Mouse (Mus musculus): ENCODE results near the gene Ctnna2.

Gene Ctnna2

DNA sequence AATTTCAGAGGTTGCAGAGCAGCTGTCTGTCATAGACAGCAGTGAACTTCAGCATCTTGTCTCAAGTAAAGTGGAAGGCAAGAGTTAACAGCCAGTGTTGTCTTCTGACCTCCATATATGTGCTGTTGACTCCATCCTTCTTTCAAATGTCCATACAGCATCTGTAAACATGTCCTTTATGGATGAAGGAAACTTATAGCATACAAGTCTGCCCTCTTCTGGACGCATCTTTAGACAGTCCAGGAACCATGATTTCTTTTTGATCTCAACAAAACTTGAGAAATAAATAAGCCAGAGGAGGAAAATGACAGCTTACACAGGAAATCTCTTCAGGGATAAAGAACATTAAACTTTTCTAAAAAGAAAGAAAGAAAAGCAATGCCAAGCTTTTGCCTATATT, 400.9 kb downstream of the Ctnna2 start:
- no peak for DNase-seq

DNA sequence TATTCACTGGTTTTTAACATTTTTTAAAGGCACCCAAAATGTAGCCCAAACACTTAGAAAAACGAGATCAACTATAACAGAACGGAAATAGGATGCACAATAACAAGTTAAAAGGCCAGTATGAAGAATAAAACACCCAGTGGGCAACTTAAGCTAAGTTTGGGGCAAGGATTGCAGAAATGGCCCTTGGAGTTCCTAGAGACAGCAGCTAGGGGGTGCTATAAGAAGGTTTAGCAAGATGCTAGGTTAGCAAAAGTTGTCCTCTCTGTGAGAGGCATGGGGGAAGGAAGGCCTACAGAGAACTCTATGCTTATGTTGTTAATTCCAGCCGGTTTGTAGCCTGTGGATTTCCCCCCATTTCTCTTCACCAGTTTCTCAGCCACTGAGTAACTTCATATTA, 401.9 kb downstream of the Ctnna2 start:
- DNase-seq: no peak

DNA sequence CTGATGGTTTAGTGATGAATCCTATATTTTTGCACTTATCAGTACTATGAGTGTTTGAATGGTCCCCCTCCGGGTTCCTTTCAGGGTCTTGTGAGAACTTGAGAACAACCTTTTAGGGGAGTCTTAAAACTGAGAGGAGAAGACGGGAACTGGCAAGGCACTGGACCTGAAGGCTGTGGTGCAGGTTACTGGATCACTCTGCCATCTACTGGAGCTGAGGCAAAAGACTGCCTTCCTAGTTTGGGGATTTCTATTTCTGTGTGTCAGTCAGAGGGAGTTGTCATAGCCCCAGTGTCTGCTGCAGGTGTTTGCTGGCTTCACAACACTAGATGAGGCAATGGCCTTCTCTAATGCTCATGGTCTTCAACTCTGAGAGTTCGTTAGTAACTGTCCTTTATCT, 406.9 kb downstream of the Ctnna2 start:
- no peak for DNase-seq

DNA sequence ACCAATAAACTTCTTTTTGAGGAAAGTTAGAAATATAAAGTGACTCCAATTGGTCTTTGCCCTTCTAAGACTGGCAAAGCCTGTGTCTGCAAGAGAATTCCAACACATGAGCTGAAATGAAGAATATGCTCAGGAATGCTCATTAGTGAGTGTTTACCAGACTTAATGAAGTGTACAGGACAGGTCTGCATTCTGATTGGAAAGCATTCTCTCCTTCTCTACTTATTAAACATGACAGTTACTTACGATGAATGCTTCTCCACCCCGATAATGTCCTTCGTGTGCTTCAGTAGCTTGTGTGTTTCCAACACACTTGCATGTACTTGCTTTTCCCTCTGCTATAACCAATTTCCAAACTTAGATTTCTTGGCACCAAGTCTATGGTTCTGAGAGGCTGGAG, 409.6 kb downstream of the Ctnna2 start:
- no peak for DNase-seq

DNA sequence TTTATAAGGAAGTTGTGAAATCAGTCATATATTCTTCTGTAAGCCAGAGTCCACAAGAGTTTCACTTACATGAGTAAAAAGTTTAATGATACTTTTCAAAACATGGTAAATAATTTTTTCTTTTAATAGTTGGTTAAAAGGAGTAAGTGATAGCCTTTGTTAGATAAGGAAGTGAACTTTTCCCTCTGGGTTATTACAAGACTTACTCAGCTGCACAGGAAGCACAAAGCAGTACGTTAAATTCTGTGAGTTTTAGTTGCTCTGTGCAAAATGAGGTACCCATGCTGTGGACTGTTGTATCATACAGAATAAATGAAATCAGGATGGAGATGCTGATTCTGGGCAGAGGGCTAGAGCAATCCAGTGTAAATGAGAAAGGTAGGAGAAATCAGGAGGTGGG, 423.3 kb downstream of the Ctnna2 start:
- DNase-seq: no peak

DNA sequence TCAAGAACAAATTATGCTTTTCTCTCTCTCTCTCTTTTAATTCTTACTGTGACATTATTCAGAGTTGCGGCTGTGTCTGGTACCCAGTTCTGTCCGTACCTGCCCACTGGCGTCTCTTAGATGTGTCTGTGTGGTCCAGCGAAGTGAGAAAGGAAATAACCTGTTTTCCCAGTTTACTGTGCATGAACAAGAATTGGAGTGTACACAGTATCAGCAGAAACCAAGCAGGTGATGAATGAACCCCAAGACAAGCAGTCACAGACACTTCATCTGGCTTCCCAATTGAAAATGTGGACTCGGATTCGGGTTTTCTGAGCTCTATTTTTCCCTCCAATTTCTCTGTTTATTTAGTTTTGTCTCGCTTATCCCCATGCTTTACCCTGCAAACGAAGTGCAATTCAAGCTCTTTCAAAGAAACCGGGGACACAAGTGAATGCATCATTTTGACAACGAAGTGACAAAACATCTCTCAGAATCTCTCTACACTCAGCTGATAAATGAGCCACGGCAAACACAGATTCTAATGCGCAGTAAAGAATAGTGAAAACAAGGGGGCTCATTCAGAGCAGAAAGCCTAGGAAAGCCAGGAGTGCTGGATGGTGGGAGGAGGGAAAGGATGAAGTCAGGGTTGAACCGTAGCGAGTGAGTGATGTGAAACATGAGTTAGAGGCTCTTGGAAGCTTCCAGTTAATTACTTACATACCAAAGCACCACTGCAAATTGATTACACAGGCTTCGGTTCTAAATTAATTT, 442.3 kb downstream of the Ctnna2 start:
- no peak for DNase-seq

DNA sequence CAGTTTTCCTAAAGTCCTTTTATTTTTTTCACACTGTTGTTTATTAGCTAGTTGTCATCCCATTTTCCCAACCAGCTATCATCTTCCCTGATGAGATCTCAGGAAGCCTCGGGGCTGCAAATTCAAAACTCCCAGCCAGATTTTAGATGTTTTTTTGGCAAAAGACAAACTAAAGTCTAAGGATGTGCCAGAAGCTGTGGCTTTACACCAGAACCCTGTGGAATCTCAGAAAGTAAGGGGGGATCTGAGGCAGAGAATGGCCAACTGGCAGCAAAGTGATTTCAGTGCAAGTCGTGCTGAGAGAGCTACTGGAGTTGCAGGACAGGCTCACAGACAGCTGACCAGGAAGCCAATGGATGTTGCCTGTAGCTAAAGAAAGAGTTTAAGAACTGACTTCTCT, 451.9 kb downstream of the Ctnna2 start:
- DNase-seq: no peak

DNA sequence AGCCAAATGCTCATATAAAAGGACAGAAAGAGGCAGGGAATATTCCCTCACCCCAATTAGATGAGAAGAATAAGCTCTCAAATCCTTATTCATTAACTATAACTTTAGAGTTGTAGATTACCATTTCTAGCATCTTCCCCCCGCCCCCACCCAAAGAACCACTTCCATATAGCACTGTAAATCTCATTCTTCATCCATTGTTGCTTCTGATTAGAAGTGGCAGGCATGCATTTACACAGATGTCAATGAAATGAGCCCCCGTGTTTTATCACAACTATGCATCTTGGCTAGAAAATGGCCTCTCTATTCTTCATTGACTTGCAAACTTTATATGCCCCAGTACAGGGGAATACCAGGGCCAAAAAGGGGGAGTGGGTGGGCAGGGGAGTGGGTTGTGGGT, 457.7 kb downstream of the Ctnna2 start:
- DNase-seq: no peak

DNA sequence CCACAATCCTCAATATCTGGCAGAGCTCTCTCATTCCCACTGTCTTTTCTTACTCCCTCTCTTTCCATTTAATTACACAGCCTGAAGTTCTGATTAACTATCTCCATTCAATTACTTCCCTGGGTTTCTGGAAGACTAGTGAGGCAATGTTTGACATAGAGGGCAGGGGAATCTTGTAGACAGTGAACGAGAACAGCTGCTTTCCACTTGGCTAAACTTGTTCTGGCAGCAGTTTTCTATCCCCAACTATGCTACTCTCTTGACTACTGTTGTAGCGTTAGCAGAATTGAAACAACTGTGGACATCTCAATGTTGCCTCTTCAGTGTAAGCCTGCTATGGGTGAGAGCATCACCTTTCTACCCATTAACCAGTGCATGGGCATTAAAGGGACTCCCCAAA, 463.0 kb downstream of the Ctnna2 start:
- peak in 1 of 2 experiments; percentile 5 for DNase-seq

DNA sequence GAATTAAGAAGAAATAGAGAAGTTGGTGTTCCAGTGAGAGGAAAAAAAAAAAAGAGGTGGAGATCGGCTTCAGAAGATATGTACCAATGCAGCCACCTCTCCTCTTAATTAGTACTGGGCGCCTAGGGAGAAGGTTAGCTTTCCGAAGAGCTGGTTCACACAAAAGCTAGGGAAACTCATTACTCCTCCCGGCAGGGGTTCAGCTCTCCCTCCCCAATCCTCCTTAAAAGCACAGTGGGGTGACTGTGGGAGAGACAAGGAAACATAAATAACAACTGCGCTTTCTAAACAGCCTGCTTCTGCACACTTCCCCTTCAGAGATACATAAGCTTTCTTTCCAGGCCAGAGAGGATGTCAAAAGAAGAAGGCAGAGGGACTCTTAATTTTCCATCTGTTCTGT, 467.7 kb downstream of the Ctnna2 start:
- DNase-seq: no peak

DNA sequence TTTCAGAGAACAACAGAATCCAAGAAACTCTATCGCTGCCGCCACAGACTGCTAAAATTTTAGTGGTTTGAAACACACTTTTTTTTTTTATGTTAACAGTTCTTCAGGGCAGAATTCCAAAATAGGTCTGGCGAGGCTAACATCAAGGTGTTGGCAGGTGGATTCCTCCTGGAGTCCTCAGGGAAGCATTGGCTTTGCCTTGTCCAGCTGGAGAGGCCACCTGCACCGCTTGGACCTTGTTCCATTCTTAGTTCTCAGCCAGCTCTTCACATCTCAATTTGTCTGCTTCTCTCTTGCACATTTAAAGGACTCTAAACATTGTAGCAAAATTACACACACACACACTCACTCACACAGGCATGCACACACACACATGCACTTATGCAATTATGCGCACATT, 487.8 kb downstream of the Ctnna2 start:
- no peak for DNase-seq

DNA sequence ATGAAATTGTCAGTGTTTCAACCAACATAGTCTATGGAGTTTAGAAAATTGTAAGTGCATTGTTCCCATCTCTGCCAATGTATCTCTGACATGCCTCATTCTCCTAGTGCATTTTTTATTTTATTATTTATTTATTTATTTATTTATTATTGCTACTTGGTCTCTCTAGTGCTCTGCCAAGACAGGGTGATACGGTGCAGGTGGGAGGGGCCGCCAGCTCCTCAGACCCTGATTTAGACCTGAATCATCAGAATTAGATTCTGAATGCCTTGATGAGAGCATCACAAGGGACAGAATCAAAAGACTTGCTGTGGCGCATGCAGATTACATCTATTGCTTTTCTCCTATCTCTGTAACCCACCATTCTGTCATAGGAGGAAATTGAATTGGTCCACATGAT, 492.8 kb downstream of the Ctnna2 start:
- DNase-seq: no peak

DNA sequence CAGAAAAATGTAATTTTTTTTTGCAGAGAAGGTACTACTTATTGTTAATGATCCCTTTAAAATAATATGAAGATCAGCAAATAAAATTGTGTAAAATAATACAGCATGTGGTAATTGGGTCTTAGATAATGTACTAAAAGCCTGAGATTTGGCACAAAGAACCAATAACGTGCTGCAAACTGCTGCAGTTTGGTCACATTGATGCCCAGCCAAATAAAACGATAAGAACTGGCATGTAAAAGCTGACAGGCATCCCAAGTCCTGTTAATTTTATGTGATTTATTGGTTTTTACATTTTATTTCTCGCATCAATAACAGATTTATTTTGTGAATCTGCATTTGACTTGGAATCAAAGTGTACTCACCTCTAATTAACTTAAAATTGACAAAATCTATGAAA, 497.4 kb downstream of the Ctnna2 start:
- DNase-seq: no peak

DNA sequence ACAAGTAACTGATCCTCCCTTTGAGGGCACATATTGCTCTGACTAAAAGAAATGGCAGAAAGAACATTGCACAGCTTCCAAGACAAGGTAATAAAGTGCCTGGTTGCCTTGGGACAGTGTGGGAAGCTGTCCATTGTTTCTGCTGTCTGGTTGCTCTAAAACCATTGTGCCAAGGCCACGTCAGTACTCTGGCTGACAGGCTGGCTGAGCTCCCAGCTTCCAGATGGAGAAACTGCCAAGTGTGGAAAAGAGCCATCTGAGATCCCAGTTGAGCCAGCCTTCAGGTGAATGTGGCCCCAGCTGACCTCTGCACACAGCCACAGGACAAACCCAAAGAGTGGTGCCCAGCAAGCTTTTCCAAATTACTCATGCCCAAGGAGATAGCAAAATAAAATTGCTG, 504.1 kb downstream of the Ctnna2 start:
- peak; percentile 12 to 23 for DNase-seq

DNA sequence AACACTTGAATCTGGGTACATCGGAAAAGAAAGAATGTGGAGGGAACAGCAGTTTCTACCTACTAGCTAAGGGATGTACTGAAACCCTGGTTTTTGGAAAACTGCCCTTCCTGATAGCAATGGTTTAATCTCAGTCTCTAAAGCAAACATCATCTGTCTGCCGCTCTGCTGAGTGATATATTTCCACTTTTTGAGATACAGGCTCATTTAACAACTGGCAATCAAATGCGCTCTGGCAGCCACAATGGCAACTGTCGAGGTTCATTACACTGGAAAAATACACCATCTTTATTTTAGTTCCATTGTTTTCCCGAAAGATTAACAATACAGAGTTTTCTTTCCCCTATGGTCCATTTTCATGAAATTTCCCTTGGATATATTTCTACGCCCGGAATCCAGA, 506.2 kb downstream of the Ctnna2 start:
- no peak for DNase-seq

DNA sequence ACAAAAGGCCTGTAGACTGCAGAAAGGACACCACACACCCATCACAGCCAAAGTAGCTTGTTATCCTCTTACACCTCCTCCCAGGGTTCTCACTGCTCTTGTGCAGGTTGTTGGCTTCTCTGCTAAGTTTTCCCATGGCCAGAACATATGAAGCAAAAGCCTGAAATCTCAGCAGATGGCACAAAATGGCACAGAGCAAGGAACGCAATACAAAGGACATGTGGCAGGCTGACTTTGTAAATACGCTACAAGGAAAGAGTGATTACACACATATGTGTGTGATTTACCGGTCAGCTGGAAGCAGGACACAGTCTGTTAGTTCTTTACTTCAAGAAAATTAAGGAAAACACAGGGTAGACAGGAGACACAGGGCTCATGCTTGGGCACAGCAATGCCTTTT, 511.4 kb downstream of the Ctnna2 start:
- no peak for DNase-seq

DNA sequence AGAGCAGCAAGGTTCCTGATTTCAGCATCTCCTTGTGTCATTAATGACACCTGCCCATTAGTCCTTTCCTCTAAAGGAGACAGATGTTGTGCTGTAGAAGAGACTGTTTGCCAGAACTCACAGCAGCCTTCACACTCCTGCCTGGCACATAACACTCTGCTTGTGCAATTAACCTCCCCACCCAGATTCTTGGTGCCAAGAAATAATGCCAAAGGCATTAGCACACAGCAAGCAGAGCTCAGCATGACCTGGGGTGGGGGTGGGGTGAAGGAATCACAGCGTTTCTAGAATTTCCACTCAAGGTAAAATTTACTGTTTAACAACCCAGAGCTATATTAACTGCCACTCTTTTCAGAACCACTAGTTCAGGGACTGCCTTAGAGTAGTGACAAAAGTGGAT, 516.8 kb downstream of the Ctnna2 start:
- DNase-seq: peak; percentile 30 to 40

DNA sequence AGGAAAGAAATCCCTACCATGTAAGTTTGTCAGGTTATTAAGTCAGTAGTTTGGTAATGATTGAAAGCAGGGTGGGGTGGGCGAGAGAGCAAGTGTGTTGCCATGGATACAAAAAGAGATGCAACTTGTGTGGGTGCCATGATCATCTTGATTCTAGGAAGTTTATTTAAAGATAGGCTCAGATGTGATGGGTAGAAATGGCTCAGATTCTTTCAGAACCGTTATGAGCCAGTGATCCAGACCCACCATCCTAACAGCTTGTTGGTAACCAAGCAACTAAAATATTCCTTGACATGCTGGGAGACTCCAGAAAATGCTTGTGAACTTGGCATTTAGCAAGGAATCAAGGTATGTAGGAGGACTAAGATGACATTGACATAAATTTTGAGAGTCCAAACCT, 521.6 kb downstream of the Ctnna2 start:
- no peak for DNase-seq

DNA sequence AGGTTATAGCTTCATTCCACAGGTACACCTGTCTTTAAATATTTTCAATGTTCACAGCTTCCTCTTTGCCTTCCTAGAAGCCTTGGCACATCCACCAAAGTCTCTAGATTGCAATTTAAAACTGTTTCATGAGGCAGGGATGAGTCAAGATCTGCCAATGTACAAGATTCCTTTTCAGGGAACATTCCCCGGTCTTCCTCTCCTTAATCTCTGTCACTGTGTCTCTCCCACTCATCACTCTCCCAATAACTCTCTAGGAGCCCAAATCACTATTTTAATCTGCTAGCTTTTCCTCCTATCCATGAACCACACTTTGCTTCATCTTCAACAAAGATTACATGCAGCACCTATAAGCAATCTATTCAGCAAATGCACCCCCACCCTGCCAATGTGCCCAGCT, 532.6 kb downstream of the Ctnna2 start:
- DNase-seq: no peak

DNA sequence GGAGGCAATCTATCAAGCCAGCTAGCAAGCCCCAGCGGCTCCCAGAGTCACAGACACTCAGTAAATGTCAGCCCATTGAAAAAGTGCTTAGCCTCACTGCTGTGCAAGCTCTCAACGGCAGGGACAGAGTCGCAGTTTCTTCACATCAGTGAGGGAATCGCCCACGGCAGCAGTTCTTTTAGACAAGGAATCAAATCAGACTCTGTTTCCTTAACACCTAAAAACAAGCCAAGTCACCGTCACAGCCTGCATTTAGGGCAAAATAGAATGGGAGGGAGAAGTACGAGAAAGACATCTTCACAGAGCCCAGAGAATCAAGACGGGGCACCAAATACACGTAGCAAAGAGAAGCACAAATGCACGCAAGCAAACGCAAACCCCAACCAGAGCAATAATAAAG, 535.6 kb downstream of the Ctnna2 start:
- DNase-seq: no peak

DNA sequence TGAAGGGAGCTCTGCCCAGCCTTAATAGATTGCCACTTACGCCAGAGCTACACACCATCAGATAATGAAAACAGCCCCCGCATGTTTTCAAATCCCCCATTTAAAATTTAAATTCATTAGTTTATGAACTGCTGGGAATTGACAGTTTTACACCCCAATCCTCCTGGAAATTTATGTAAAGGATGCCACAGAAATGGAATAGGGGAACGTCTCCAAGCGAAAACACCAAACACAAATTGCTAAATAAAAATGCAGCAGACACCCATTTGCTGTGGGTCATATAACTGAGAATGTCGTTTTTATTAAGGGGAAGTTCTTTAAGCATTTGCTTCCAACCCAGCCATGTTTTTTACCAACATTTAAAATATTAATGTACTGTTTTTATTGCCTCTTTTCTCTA, 538.4 kb downstream of the Ctnna2 start:
- no peak for DNase-seq

DNA sequence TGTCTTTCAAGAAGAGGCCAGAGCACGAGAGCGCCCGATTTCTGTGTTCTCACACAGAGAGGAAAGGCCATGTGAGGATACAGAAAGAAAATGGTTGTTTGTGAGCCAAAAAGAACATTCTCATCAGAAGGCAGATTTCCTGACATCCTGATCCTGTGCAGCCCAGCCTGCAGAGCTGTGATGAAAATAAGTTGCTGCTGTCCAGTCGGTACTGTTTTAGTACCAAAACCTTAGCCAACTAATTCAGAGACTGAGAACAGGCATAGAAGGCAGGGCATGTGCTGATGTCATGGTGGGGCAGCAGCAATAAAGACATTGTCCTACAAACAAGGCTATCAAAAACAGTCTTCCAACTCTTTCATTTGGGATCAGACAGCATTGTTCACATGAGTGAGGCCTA, 549.1 kb downstream of the Ctnna2 start:
- no peak for DNase-seq

DNA sequence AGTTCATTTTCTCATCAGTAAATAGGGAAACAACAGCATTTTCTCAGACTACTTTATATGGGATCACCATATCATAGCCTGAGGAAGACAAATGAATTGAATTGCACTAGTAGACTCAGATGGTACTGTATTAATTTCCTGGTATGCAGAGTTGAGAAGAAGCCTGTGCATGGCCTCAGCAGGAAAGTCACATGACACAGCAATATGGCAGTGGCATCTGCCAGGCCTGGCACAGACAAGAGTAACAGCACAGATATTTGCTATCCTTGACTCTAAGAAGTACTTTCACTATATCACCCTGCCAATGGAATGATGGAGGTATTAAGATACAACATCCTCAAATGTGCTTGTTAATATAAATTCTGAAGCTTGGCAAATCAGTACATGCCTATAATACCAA, 553.8 kb downstream of the Ctnna2 start:
- DNase-seq: no peak

DNA sequence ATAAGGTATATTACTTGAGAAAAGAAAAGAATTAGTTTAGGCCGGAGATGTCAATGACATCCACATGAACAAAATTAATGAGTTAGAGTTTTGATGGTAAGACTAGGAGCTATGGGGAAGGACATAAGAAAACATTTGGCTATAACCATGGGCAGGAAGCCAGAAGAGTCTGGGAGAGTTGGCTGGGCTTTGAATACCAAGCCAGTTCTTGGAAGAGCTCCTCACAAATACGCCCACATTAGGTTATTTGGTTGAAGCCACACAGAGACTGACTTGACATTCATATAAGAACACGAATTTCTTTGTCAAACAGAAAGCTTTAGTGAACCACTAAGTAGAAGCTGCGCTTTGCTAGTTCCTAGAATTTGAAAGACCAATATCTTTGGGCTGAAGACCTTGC, 554.7 kb downstream of the Ctnna2 start:
- no peak for DNase-seq

DNA sequence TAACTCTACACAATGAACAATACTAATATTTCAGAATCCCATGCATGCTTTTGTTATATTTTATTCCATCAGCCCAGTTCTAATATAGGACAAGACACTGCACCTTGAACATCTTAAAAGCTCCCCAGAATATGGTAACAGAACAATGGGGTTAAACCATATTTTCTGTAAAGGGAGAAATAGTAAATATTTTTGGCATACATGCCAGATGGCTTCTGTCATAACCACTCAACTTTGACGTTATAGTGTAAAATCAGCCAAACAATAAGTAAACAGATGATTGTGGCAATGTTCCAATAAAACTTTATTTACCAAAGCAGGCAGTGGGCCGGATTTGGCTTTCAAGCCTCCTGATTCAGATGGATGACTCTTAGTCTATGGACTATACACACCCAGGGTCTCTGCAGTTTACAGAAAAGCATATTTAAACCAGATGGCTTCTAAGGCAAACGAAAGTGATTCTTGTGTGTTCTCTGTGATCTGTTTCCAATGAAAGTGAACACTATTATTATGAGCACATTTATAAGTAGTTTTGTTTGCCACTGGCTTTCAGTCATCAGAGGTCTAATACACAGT, 557.8 kb downstream of the Ctnna2 start:
- DNase-seq: no peak
